Mouse (Mus musculus): ENCODE data around the gene Tbl1xr1. TPM values are rescaled to one million over a fixed set of nuclear protein-coding genes. Genes with fewer than 3 reads are reported as not detected.

The Tbl1xr1 gene
- polyA plus RNA-seq, 1 experiment from 2014 or later: 26.4 TPM

GRCm38 (mm10) chr3:22068621-22069020 is 7.8 kb upstream of the Tbl1xr1 start:
- Histone ChIP-seq H3K9ac (ENCODE audit: low read length) (no peak overlapping the region), H3K9me3 (ENCODE audit: control insufficient read depth, low read length) (no peaks in the 10 kb centered on the region), H3K4me3 (ENCODE audit: low read depth, low read length) (no peak overlapping the region), H3K4me1 (ENCODE audit: control insufficient read depth, insufficient read depth, low read length) (no peaks in the 10 kb centered on the region), H3K4me2 (ENCODE audit: low read depth) (no peak overlapping the region), H3K27ac (ENCODE audit: low read depth, low read length) (no peak overlapping the region), H3K36me3 (ENCODE audit: control insufficient read depth, insufficient read depth, low read length) (no peaks in the 10 kb centered on the region), H3K27me3 (ENCODE audit: control insufficient read depth, insufficient read depth, low read length) (no peaks in the 10 kb centered on the region)
- ATAC-seq (ENCODE audit: insufficient read depth, low FRiP score, low TSS enrichment) (no peak), DNase-seq (ENCODE audit: low spot score) (no peak)
- 88% methylated on average over 5 of the region's 5 CpGs for WGBS

- Histone ChIP-seq H3K4me3 (ENCODE audit: low read depth, low read length) (no peak overlapping the region), H3K9me3 (ENCODE audit: control insufficient read depth, low read length) (no peaks in the 10 kb centered on the region), H3K4me2 (ENCODE audit: low read depth) (no peak overlapping the region), H3K9ac (ENCODE audit: low read length) (no peak overlapping the region), H3K36me3 (ENCODE audit: control insufficient read depth, insufficient read depth, low read length) (no peaks in the 10 kb centered on the region), H3K4me1 (ENCODE audit: control insufficient read depth, insufficient read depth, low read length) (peaks cover 11% of the 10 kb centered on the region), H3K27me3 (ENCODE audit: control insufficient read depth, insufficient read depth, low read length) (no peaks in the 10 kb centered on the region), H3K27ac (ENCODE audit: low read depth, low read length) (no peak overlapping the region)
- no peak for ATAC-seq (ENCODE audit: insufficient read depth, low FRiP score, low TSS enrichment)
- WGBS: 47% methylated on average over 1 of the region's 1 CpGs
- no peak for DNase-seq (ENCODE audit: low spot score)
Observed at GRCm38 (mm10) chr3:22073916-22074315, 2.5 kb upstream of the Tbl1xr1 start.

- no peaks in the 10 kb centered on the region for H3K36me3 ChIP-seq (ENCODE audit: control insufficient read depth, insufficient read depth, low read length)
- peaks cover 13% of the 10 kb centered on the region for H3K4me1 ChIP-seq (ENCODE audit: control insufficient read depth, insufficient read depth, low read length)
- no peaks in the 10 kb centered on the region for H3K9me3 ChIP-seq (ENCODE audit: control insufficient read depth, low read length)
- no peaks in the 10 kb centered on the region for H3K27me3 ChIP-seq (ENCODE audit: control insufficient read depth, insufficient read depth, low read length)
- no peak overlapping the region for H3K27ac ChIP-seq (ENCODE audit: low read depth, low read length)
- H3K9ac ChIP-seq (ENCODE audit: low read length): no peak overlapping the region
- 22% methylated on average over 11 of the region's 11 CpGs for WGBS
- H3K4me2 ChIP-seq (ENCODE audit: low read depth): peak overlapping the region; percentile 75
- H3K4me3 ChIP-seq (ENCODE audit: low read depth, low read length): peak overlapping the region; percentile 94; the same call in 1 of the 2 replicates
- no peak for ATAC-seq (ENCODE audit: insufficient read depth, low FRiP score, low TSS enrichment)
- DNase-seq (ENCODE audit: low spot score): peak; percentile 20
Observed at GRCm38 (mm10) chr3:22074591-22075294, 1.7 kb upstream of the Tbl1xr1 start.

- peaks cover 13% of the 10 kb centered on the region for H3K4me1 ChIP-seq (ENCODE audit: control insufficient read depth, insufficient read depth, low read length)
- no peak for ATAC-seq (ENCODE audit: insufficient read depth, low FRiP score, low TSS enrichment)
- peak overlapping the region; percentile 99 for H3K27ac ChIP-seq (ENCODE audit: low read depth, low read length)
- H3K4me2 ChIP-seq (ENCODE audit: low read depth): peak overlapping the region; percentile 75
- no peaks in the 10 kb centered on the region for H3K9me3 ChIP-seq (ENCODE audit: control insufficient read depth, low read length)
- H3K9ac ChIP-seq (ENCODE audit: low read length): peak overlapping the region; percentile 78
- H3K27me3 ChIP-seq (ENCODE audit: control insufficient read depth, insufficient read depth, low read length): no peaks in the 10 kb centered on the region
- no peaks in the 10 kb centered on the region for H3K36me3 ChIP-seq (ENCODE audit: control insufficient read depth, insufficient read depth, low read length)
- under 1% methylated on average over 28 of the region's 28 CpGs for WGBS
- peak overlapping the region; percentile 94 for H3K4me3 ChIP-seq (ENCODE audit: low read depth, low read length)
- no peak for DNase-seq (ENCODE audit: low spot score)
Observed at GRCm38 (mm10) chr3:22075517-22075886, 950 bp upstream of the Tbl1xr1 start.

- peak overlapping the region; percentile 99 for H3K27ac ChIP-seq (ENCODE audit: low read depth, low read length)
- H3K27me3 ChIP-seq (ENCODE audit: control insufficient read depth, insufficient read depth, low read length): no peaks in the 10 kb centered on the region
- ATAC-seq (ENCODE audit: insufficient read depth, low FRiP score, low TSS enrichment) (peak; percentile 88), DNase-seq (ENCODE audit: low spot score) (peak; percentile 94)
- peak overlapping the region; percentile 75 for H3K4me2 ChIP-seq (ENCODE audit: low read depth)
- H3K4me1 ChIP-seq (ENCODE audit: control insufficient read depth, insufficient read depth, low read length): peaks cover 13% of the 10 kb centered on the region
- H3K9ac ChIP-seq (ENCODE audit: low read length): peak overlapping the region; percentile 78
- no peaks in the 10 kb centered on the region for H3K9me3 ChIP-seq (ENCODE audit: control insufficient read depth, low read length)
- H3K36me3 ChIP-seq (ENCODE audit: control insufficient read depth, insufficient read depth, low read length): no peaks in the 10 kb centered on the region
- H3K4me3 ChIP-seq (ENCODE audit: low read depth, low read length): peak overlapping the region; percentile 94
- under 1% methylated on average over 47 of the region's 70 CpGs for WGBS
Observed at GRCm38 (mm10) chr3:22075887-22076560, 428 bp upstream of the Tbl1xr1 start.

- Histone ChIP-seq H3K4me2 (ENCODE audit: low read depth) (peak overlapping the region; percentile 53), H3K36me3 (ENCODE audit: control insufficient read depth, insufficient read depth, low read length) (no peaks in the 10 kb centered on the region), H3K4me3 (ENCODE audit: low read depth, low read length) (peak overlapping the region; percentile 94), H3K9me3 (ENCODE audit: control insufficient read depth, low read length) (no peaks in the 10 kb centered on the region), H3K27me3 (ENCODE audit: control insufficient read depth, insufficient read depth, low read length) (no peaks in the 10 kb centered on the region), H3K4me1 (ENCODE audit: control insufficient read depth, insufficient read depth, low read length) (peaks cover 13% of the 10 kb centered on the region), H3K9ac (ENCODE audit: low read length) (peak overlapping the region; percentile 96), H3K27ac (ENCODE audit: low read depth, low read length) (peak overlapping the region; percentile 99)
- DNase-seq (ENCODE audit: low spot score) (no peak), ATAC-seq (ENCODE audit: insufficient read depth, low FRiP score, low TSS enrichment) (peak; percentile 79)
- under 1% methylated on average over 18 of the region's 64 CpGs for WGBS
Observed at GRCm38 (mm10) chr3:22076936-22077656, 644 bp downstream of the Tbl1xr1 start.

GRCm38 (mm10) chr3:22077657-22078475 is 1.4 kb downstream of the Tbl1xr1 start:
- Histone ChIP-seq H3K4me1 (ENCODE audit: control insufficient read depth, insufficient read depth, low read length) (peaks cover 13% of the 10 kb centered on the region), H3K4me2 (ENCODE audit: low read depth) (peak overlapping the region; percentile 53), H3K9me3 (ENCODE audit: control insufficient read depth, low read length) (no peaks in the 10 kb centered on the region), H3K4me3 (ENCODE audit: low read depth, low read length) (peak overlapping the region; percentile 94), H3K9ac (ENCODE audit: low read length) (peak overlapping the region; percentile 96; the same call in 1 of the 2 replicates), H3K36me3 (ENCODE audit: control insufficient read depth, insufficient read depth, low read length) (no peaks in the 10 kb centered on the region), H3K27ac (ENCODE audit: low read depth, low read length) (no peak overlapping the region), H3K27me3 (ENCODE audit: control insufficient read depth, insufficient read depth, low read length) (no peaks in the 10 kb centered on the region)
- ATAC-seq (ENCODE audit: insufficient read depth, low FRiP score, low TSS enrichment) (no peak), DNase-seq (ENCODE audit: low spot score) (peak; percentile 38)
- 5% methylated on average over 9 of the region's 9 CpGs for WGBS

- Histone ChIP-seq H3K27me3 (ENCODE audit: control insufficient read depth, insufficient read depth, low read length) (no peaks in the 10 kb centered on the region), H3K4me2 (ENCODE audit: low read depth) (peak overlapping the region; percentile 53), H3K4me1 (ENCODE audit: control insufficient read depth, insufficient read depth, low read length) (peaks cover 13% of the 10 kb centered on the region), H3K27ac (ENCODE audit: low read depth, low read length) (no peak overlapping the region), H3K9me3 (ENCODE audit: control insufficient read depth, low read length) (no peaks in the 10 kb centered on the region), H3K4me3 (ENCODE audit: low read depth, low read length) (peak overlapping the region; percentile 94; the same call in 1 of the 2 replicates), H3K36me3 (ENCODE audit: control insufficient read depth, insufficient read depth, low read length) (no peaks in the 10 kb centered on the region), H3K9ac (ENCODE audit: low read length) (no peak overlapping the region)
- 68% methylated on average over 3 of the region's 3 CpGs for WGBS
- DNase-seq (ENCODE audit: low spot score) (no peak), ATAC-seq (ENCODE audit: insufficient read depth, low FRiP score, low TSS enrichment) (no peak)
Observed at GRCm38 (mm10) chr3:22078529-22078928, 2.1 kb downstream of the Tbl1xr1 start.

Data from neural tube, embryonic 11.5 days (tissue).